Mouse (Mus musculus) kidney, adult 11 months (tissue): ENCODE results near the gene Sbpl.

Experiments used
- DNase-seq: peaks from one replicate; pipeline ENCODE4 v3.0.0; 2022

Gene Sbpl

DNA sequence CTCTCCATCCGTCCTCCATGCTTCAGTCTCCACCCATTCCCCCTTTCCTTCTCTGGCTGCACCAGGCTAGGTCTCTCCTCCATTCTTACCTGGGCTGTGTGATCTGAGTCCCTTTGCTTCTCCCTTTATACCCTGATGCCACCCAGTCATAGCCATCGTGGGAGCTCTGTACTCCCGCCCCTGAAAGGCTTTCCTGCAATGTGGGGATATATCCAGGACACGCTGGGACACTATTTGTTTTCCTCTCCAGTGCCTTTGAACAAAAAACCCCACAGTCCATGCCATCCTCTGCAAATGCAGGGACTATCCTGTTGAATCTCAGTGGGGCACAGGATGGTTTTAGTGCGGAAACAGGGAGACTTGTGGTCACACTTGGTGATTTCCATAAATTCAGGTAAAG lies at the start of gene Sbpl:
Gene Sbpl (minus strand): TSS at position 101 of the 400 bp plus-strand sequence.
- no peak for DNase-seq

DNA sequence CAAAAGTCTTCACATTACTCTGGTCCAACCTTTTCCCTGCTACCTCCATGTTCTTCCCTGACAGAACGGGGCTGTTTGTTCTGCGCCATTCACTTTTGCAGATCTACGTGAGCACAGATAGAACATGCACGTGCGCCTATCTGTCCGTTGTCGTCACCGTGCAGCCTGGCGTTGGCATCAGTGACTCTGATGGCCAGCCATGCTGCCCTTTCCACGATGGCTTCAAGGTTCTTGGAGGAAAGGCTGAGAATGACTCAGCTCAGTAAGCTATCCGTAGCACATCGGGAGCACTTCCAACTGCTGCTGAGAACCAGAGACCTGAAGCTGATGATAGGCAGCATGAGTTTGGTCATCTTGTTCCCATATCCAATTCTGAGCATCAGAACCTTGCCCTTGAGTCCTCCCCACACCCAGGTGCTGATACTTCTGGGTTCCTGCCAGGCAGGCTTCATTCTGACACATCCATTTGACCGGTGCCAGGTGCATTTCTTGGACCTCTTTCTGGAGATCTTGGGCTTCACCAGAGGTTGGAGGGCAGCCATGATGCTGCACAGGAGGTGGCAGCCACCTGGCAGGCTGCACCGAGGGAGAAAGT lies 49.1 kb upstream of the Sbpl start:
- DNase-seq: no peak

DNA sequence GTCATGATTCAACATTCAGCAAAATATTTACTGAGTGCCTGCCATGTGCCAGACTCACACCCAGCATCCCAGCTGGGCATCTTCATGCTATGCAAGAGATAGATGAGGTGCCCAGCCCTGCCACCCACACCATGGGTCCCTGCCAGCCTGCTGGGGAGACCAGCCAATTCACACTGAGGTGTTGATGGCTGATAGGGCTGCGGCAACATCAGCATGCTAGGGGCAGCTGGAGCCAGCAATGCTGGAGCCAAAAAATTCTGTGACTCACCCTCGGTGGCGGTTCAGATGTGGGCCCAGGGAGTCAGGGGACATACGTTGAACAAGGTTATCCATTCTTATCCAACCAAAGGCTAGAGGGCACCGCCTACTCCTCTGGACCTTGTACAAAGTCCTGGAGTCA lies 45.3 kb upstream of the Sbpl start:
- no peak for DNase-seq

DNA sequence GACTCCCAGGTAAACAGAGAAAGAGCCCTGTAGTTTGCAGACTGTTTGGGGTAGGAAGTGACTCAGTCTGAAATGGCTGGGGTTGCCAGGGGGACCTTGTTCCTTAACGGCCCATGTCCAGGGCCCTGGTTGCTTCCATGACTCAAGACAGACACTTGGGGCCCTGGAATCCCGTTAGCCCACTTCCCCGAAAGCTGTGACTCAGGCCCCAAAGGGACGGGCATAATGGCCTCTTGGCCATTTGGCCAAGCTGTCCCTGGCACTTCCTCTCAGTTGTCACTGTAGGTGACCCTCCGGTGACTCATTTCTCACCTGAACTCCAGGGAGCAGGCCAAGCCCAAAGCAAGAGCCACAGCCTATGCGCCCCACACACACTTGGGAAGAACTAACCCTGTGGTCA lies 43.3 kb upstream of the Sbpl start:
- DNase-seq: no peak

DNA sequence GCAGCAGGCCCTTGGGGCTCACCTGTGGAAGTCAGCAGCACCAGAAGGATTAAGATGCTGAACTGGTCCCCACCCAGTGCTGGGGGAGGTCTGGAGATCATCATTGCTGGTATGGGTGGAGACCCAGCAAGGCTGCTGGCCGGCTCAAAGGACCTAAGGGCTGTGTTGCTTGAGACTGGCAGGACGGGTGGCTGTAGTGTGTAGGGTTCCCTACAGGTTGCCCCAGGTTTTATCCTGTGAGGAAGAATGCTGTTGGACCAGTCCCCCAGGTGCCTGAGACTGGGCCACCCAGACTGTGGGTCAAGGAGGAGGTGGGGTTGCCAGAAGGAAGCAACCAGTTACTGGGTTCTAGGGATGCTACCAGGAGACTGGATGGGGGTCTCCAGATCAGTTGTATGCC lies 42.8 kb upstream of the Sbpl start, which contains the start of gene Prss22:
Gene Prss22 (minus strand): TSS at position 200 of the 400 bp plus-strand sequence.
- DNase-seq: no peak

DNA sequence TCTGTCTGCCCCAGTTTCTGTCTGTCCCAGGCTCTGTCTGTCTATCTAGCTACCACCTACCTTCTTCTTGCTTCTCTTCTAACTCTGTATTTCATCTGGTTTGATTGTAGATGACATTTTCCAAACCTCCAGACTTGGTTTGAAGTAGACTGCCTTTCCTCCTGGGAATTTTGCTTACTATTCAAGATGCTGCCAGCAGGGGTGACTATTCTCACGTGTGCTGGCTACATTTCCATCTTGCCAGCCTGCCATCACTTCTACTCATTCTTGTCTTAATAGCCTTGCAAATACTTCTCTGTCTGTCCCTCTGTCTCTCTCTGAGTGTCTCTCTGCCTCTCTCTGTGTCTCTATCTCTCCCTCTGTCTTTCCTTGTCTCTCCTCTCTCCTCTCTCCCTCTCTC lies 40.3 kb upstream of the Sbpl start:
- no peak for DNase-seq

DNA sequence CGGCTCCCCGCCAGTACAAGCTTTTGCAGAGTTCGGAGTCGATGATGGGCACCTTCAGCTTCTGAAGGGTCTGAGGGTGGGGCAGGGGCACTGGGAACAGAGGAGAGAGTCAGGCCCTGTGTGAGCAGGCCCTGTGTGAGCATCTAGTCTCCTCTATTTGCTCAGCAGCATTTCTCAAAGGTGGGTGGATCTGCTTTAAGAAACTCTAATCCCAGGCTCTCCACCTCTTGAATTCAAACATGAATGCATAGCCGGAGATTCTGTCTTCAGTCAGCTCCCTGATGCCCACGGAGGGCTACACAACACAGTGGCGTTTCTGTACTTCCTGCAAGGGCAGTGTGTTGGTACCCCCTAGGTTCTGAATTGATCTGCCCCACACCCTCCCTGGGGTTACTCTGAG lies 39.6 kb upstream of the Sbpl start:
- no peak for DNase-seq

DNA sequence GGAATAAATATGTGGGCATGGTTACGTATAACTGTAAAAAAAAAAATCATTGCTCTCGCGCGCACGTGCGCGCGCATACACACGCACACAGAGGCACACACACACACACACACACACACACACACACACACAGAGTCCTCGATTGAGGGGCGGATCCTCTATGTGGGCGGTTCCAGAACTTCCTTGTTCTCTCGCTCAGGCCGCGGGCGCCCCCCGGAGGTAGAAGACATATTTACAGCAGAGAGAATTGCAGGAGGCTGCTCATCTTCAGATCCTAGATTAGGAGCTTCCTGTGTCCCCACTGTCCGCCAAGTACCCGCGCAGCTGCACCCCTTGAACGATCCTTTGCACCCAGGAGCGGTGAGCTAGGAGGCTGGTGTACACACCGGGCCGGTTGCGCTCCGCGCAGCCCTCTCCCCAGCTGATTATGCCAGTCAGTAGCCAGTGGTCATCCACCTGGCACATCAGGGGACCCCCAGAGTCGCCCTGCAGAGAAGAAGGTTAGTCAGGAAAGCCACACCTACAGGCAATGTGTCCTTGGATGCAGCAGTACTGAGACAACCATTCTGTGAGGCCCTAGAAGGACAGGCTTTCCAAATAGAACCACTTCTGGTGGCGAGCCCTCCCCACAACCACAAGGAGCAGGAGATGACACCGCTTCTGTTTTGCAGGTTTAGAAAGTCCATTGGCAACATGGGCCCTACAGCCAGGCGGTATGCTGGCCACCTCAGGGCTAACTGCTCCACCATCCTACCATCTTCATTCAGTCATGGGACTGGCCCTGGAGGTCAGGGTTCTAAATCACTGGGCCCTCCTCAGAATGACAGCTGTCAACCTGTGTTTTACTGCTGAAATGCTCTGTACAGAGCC lies 38.7 kb upstream of the Sbpl start:
- DNase-seq: peak; percentile 87

DNA sequence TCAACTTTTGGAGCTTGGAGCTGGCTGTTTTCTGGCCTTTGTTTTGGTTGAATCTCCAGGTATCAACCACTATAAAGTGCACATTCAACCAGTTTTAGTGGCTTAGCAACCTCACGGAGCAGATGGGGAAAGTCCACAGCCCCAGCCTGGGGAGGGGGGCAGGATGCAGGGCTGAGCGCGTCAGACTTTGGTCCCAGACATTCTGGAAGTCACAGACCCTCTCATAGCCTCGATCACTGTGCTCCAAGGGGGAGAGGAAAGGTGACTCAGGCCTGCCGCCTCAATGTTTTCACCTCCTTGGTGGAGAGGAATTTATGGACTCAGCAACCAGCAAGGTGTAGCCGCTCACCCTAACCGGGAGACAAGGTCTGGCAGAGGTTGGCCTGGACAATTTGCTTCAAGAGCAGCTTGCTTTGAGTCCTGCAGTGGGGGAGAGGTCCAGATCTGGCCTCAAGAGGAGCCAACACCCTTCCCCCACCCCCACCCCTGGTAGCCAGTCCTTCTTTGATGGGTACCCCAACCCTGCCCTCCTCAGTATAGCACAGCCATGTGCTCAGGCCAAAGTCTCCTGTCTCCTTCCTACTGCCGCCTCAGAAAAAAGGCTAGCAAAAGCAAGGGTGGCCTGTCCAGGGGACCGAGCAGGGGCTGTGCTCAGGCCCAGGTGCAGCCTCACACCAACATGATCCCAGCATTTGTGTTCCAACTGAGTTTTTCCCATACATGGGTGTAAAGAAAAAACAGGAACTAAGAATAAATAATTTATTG lies 37.9 kb upstream of the Sbpl start:
- DNase-seq: peak; percentile 80

DNA sequence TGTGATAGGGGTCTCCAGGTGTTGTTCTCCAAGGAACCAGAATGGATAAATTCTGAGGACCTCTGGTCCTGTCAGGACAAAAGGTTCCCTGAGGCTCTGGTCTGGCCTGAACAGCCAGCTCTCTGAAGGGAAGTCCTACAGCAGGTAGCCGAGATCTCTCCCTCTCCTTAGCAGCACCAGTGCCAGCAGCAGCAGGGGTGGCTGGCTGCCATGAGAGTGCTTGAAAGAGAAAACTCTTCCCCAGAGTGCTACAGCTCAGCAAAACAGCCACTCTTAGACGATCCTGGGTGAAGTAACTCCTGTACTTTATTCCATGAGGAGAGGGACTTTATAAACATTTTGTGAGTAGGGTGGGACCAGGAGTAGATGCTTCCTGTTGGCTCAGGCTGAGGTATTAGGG lies 34.7 kb upstream of the Sbpl start:
- DNase-seq: no peak

DNA sequence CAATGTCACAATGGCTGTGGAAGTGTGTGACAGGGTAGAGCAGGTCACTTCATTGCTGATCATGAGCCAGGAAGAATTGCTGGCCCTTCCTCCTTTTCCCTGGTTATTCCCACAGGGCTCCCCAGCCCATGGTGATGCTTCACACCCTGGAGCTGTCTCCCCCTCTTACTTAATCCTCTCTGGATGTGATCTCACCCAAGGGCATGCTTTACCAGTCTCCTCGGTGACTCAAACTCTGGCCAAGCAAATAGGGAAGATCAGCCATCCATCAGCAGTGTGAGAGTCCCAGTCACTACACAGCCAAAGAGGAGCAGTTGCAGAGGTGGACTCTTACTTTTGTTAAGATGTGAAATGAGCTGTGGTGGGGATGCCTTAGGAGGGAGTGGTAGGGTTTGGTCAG lies 29.9 kb upstream of the Sbpl start:
- no peak for DNase-seq

DNA sequence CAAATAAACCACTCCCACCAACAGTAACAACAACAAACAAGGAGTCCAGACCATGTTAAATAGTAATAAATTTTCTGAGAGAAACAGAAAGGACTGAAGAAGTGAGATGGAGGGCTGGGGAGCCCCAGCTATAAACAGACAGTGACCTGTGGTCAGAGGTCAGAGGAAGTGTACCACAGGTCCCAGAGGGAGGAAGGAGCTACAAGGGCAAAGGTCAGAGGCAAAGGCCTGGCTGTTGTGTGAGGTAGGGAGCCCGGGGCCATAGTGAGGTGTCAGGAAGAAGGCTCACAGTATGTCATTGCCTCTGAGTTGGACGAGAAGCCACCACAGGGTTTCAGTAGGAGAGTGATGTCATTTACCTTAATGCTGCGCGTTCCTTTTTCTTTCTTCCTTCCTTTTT lies 27.8 kb upstream of the Sbpl start:
- DNase-seq: no peak

DNA sequence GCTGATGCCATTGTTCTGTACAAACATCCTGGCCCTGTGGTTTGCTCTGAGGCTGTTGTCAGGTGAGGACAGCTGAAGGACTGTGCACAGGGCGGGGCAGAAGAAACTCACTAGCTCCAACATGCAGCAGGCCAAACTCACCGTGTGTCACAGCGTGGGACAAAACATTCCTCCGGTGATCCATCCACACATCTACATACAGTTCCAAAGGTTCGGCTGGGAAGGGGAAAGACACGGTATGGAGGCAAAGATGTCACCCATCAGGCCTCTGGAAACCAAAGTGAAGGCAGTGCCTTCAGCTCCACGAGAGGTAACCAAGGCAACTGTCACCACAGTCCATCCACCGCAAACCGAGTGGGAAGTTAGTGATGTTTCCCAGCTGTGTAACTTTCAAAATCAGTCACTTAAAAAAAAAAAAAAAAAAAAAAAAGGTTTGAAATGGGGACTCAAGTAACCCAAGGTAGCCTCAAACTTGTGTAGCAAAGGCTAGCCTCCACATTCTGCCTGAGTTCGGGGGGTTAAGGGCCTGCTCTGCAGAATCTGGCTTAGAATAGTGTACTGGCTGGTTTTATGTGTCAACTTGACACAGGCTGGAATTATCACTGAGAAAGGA lies 25.3 kb upstream of the Sbpl start, which contains the start of gene Prss30:
Gene Prss30 (minus strand): TSS at position 270 of the 613 bp plus-strand sequence.
- no peak for DNase-seq

DNA sequence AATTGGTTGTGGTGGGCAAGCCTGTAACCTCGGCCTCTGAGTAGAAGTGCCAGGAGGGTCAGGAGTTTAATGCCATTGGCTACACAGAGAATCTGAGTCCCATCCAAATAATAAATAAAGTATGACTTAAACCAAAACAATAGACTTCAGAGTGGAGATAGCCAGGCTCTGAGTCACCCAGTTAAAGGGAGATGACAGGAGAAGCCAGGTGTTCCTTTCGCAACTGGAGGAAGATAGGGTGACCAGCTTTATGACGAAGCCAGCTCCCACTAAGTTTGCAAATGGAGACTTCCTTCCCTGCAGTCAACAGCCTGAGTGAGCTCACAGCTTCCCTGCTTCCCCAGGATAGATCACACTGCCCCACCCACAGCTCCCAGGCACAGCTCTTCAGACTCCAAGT lies 24.4 kb upstream of the Sbpl start:
- DNase-seq: no peak

DNA sequence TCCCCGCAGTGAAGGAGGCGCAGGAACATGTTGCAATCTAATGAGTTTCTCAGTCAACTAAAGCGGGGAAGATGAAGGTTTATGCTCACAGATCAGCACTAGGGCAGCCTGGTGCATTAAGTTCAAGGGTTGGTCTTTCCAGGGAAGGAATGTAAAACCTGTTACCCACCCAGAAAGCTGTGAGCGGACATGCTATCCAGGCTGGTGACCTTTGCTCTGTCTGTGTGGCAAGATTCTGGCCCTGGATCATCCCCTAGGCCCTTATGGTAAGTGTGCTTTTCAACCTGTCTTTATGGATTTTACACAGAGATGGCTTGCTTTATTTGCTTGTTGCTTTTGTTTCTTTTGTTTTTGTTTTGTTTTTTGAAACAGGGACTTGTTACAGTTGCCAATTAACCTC lies 21.6 kb upstream of the Sbpl start:
- DNase-seq: peak; percentile 39

DNA sequence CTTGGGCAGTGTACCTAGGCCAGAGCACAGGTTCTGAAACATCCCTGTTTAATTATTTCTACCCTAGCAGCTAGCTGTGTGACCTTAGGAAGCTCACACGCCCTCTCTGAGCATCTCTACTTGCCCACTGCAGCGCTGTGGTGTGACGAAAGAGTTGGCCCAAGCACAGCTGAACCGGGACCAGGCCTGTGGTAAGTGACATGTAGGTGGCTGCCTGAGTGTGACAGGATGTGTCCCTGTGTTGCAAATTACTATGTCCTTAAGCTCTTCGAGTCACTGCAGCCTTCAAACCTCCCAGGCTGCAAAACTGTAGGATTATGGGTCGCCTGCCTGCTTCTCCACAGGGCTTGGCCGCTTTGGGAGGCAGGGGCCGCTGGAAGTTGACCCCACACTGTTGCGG lies 16.2 kb upstream of the Sbpl start:
- DNase-seq: no peak

DNA sequence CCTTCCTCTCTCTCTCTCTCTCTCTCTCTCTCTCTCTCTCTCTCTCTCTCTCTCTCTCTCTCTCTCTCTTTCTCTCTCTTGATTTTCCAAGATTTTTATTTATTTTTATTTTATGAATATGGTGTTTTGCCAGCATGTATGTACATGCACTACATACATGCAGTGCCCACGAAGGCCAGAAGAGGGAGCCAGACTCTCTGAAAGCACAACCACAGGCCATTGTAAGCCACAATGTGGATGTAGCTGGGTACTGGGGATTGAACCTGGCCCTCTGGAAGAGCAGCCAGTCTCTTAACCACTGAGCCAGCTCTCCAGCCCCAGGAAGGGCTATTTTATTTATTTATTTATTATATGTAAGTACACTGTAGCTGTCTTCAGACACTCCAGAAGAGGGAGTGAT lies 14.2 kb upstream of the Sbpl start:
- DNase-seq: peak; percentile 67

DNA sequence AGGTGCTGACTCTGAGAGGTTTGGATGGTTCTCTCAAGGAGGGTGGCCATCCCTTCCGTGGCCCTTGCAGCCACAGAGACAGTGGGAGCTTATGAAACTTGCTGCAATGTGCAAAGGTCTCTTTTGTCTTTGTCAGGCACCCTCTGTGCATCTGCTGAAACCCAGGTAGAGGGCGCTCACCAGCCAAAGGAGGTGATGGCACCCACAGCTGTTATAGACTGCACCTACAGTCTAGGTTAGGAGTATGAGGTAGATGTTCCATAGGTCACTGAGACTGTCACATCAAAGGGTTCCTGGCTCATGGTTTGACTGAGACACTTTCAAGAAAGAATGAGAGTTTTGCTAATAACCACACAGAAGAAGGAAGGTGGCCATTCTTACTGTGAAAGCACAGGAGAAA lies 13.7 kb upstream of the Sbpl start:
- DNase-seq: peak; percentile 30

DNA sequence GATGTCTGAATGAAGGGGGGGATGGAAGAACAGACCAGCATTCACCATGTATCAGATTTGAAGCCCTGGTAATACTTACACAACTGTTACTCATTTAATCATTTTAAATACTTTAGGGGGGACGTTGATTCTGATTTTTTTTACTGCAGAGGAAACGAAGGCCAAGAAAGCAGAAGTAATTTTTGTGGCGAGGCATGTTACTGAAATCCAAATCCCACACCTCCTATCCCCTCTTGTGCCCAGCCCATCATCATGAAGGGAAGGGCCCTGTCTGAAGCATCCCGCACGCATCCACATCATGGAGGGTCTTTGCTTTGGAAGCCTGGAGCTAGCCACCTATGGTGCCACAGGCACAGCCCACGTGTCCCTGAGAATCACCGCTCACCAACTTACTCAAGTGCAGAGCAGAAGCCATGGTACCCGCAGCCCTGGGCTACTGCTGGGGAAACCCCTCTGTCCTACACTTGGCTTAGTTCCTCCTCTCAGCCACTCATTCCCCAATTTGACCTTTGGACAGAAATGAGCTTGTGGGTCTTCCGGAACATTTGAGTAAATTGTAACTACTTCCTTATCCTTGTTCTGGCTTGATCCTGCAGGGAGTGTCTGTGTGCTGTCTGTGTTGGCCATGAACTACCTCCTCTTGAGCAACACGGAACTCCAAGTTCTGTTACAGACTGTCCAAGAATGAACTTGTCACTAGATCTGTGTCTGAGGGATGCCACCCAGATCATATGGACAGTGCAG lies 11.8 kb upstream of the Sbpl start:
- peak; percentile 56 for DNase-seq

DNA sequence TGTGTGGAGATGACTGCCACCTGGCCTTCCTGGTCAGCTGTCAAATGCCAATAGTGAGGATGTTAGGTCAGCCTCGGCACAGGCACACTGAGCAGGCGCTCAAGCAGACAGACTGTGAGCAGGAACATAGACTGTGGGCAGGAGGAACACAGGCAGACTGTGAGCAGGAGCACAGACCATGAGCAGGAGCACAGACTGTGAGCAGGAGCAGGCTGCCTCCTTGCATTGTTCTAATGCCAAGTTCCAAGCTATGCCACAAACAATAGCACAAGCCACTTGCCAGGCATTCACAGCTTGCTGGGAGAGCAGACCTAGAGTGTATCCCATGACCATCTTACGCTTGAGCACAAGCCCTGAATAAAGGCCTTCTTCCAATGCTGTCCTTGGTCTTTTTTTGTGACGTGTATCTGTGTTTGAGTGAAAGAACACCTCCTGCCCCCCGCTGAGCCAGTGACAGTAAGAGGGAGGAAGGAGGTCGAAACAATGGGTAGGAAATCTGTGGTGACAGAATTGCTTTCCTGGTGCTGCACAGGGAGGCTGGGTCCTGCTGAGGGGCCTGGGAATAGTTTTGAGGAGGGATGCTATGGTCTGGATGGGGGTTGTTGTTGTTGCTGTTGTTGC lies 10.8 kb upstream of the Sbpl start:
- no peak for DNase-seq

DNA sequence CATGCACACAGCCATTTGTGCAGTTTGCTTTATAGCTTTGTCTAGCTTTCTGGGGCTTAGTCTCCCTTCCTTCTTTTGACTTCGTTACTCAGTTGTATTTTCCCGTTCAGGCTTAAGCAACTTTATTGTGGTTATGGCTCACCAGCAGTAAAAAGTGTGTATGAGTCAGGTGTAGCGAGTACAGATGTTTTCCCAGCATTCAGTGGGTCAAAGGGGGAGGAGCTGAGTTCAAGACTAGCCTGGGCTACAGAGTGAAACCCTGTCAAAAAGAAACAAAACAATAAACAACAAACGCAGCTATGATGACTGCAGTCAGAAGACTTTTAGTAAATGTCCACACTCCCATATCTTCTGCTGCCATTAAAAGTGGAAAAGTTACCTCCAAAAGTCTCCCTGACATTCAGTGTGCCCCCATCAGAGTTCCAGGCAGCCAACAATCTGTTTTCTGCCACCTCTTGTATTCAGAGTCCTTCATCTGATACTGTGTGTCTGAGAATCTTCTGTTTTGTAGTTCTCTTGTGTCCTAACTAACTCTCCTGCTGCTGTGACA lies 6.6 kb upstream of the Sbpl start:
- no peak for DNase-seq
